Mouse (Mus musculus): Measurements from ENCODE around the gene Spo11.

The Spo11 gene

DNA sequence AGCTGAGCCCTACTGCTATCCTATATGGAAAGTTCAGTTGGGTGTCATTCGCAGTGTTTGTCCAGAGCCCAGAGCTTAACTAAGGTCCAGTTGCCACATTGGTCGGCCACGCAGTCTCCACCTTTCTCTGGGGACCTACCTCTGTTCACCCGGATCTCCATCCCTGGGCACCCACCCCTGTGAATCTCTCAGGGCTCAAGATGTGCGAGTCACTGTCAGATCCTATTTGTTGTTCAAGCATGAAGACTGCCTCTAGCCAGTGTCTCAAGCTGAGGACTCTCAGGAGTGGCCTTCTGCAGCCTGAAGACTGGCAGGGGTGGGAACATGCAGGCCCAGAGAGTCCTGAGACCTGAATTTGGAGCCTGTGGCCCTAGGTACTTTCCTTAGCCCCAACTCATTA is 58.6 kb downstream of the Spo11 start:
- DNase-seq = no peak

DNA sequence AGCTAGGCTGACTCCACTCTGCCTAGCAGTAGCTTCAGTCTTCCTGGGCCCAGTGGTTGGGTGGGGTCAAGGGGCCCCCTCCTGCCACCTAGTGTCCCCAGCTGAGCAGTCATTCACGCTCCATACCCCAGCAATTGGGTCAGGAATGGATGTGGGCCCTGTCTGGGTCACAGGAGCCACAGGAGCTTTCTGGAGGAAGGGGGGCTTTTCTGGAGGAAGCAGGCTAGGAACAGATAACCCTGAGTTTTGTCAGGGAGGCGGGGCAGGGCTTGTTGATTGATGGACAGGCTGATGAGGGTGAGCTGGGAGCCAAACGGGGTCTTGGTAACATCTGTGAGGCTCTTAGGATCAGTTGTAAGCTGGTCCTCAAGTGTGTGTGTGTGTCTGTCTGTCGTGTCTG is 59.1 kb downstream of the Spo11 start:
- no peak for DNase-seq

GRCm38 (mm10) chr2:173037347-173037746 is 59.8 kb downstream of the Spo11 start:
- DNase-seq = no peak

GRCm38 (mm10) chr2:173037827-173038607 is 60.5 kb downstream of the Spo11 start:
- no peak for DNase-seq

GRCm38 (mm10) chr2:173039041-173039440 is 61.5 kb downstream of the Spo11 start:
- no peak for DNase-seq

DNA sequence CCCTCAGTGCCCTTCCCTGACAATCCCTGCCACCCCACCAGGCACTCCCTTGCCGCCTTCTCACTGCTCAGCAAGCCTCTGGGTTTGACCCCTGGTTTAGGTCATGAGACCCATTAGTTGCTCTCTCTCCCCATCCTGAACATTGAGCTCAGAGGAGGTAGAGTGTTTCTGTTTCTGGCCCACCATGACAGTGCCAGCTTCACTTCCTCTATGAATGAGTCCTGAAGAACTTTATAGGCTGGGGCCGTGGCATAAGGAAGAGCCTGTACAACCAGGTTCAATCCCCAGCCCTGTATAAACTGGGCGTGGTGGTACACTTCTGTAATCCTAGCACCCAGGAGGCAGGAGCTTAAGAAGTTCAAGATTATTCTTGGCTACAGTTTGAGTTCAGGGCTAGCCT is 63.3 kb downstream of the Spo11 start:
- no peak for DNase-seq

DNA sequence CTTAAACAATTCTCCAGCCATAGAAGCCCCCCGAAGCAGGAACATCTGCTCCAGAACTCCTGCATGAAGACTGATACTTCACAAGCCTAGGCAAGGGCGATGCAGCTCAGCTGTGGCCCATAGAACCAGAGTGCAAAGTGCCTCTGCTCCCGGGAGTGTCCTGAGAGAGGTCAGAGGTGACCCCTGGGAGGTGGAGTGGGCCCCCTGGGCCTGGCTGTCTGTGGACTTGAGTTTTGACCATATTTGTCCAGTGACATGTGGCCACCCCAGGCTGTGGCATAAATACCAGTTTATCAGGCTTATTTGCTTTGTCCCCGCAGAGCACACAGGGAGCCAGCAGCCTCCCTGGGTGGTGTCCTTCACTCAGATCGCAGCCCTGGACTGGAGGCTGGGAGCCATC is 63.7 kb downstream of the Spo11 start:
- DNase-seq = no peak

DNA sequence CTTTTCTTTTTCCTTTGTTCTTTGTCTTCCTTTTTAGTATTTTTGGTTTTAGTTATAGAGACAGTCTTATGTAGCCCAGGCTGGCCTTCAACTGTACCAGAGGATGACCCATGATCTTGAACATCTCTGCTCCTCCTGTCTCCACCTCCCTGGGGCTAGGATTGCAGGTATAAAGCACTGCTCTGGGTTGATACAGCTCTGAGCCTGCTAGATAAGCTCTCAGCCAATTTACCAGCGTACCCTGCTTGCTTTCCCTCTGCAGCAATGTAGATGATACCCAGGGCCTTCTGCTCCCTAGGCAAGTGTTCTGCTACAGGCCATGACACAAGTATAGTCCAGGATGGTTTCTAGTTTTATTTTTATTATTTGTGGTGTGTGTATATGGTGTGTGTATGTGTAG is 64.4 kb downstream of the Spo11 start:
- no peak for DNase-seq

DNA sequence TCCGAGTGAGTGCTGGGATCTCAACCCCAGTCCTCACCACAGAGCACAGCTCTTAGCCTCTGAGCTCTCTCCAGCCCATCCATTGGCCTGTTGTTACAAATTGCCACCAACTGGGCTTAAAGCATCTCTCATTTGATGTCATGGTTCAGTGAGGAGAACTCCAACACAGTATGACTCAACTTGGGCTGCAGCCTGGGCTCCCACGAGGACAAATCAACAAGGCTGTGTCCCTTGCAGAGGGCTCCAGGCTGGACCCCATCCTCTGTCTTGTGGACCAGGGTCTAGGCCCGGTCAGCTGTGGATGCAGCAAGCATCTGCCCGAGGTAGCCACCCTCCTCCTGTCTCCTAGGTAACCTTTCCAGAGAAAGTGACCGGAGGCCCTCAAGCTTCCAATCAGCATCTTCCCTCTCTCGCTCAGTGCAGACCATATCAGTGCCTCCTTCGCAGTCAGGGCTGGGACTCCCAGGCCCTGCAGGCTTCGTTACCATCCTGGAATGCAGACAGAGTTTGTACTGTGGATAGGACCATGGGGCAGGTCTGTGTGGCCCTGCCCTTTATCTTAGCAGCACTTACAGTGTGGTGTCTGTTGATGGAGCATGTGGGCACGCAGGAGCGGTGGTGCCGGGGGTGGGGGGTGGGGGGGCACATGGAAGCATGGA is 65.1 kb downstream of the Spo11 start:
- DNase-seq = no peak

All from right cerebral cortex, postnatal 4 days (tissue).